Mouse (Mus musculus): ENCODE results near the gene Mboat2.

DNA sequence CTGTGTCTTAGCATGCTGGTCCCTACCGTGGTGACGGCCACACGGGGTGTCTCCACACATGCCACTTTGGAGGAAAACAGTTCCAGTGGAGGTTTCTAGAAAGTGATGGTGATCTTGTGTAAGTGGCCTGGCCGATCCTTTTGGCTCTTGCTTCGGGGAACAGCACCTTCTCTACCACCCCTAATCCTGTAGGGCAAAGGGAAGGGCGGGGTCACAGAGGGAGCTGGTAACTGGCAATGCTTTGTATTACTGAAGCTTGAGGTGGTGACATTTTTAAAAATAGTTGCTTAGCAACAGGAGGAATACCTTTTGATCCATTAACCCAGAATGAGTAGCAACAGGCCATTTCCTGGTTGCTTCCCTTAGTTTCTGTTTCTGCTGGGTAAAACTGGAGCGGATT lies 131.1 kb downstream of the Mboat2 start:
- TF ChIP-seq POLR2A (IDR thresholded peaks at IDR 0.05; ENCODE audit: borderline replicate concordance, insufficient read depth, low read length) (no peak), CTCF (IDR thresholded peaks at IDR 0.05; ENCODE audit: borderline replicate concordance, insufficient read depth, low read depth, low read length) (no peak)

All from cerebellum, adult 2 months (tissue).